In genomic region chr7:66841165-66841564, GRCm38 (mm10) we compare ENCODE assay signal across 9 mouse cellular contexts. TPM values are rescaled to one million over a fixed set of nuclear protein-coding genes. Genes with fewer than 3 reads are reported as not detected.
A peak's percentile ranks its signal among the peaks of the same experiment; 100 is the strongest.
DNase-seq lines count a peak whose midpoint lies in the region; ATAC-seq lines count a peak whose summit lies in the region.
"Had no signal": no experiment of that assay in that cellular context is flagged by ENCODE, and none has a peak within 500 bp of the region (broad histone marks: within the 10 kb centered on the region; RNA-seq: fewer than 3 reads in every experiment).

No protein-coding gene starts in this region.

- H3K27ac ChIP-seq in heart, embryonic 14.5 days (replicated peaks in 1 of 2; ENCODE audit: control insufficient read depth in 1 of 2, insufficient read depth in 1 of 2, low read depth in 2 of 2, low read length in 2 of 2) = no peak overlapping the region

- intact Hi-C loops in heart, postnatal 36 days (cut with DNase I) = loop anchor here (5.0 kb wide), 4 partner anchors 91 to 271 kb away; no protein-coding TSS in a partner anchor
- intact Hi-C loops in gastrocnemius, postnatal 36 days (cut with DNase I) = loop anchor here (10.0 kb wide), 1 partner anchor 794 kb away; no protein-coding TSS in a partner anchor

- H3K4me1 ChIP-seq in heart, embryonic 14.5 days (ENCODE audit: control insufficient read depth in 2 of 2, insufficient read depth in 2 of 2, low read length in 2 of 2) = peaks cover 0 to 3% of the 10 kb centered on the region in 2 experiments; a peak in 1 of 4 replicates

- no peaks in the 10 kb centered on the region for H3K36me3 ChIP-seq in heart, embryonic 14.5 days (ENCODE audit: control insufficient read depth, insufficient read depth, low read length)

- H3K4me2 ChIP-seq in heart, embryonic 14.5 days (ENCODE audit: low read length) = peak overlapping the region; percentile 99

- no peak for ATAC-seq in heart, embryonic 14.5 days (ENCODE audit: insufficient number of reproducible peaks, insufficient read depth, low FRiP score, low read depth)

- H3K4me3 ChIP-seq in heart, embryonic 14.5 days (ENCODE audit: control insufficient read depth in 1 of 2, insufficient read depth in 1 of 2, low read depth in 1 of 2, low read length in 2 of 2) = no peak overlapping the region; a peak in 1 of 4 replicates
- H3K4me3 ChIP-seq: myocyte had no signal

- H3K27me3 ChIP-seq in heart, embryonic 14.5 days (ENCODE audit: control insufficient read depth, insufficient read depth, low read length) = peaks cover 4% of the 10 kb centered on the region; the same call in 1 of the 2 replicates

- WGBS in heart, embryonic 14.5 days = 88% methylated on average over 7 of the region's 7 CpGs

- H3K9me3 ChIP-seq in heart, embryonic 14.5 days (ENCODE audit: control insufficient read depth, low read length) = no peaks in the 10 kb centered on the region

- DNase-seq in heart, postnatal 36 days = no peak
- DNase-seq in testis, postnatal 10 days (ENCODE audit: low spot score) = peak; percentile 47
- DNase-seq in testis, postnatal 14 days (ENCODE audit: low spot score) = no peak
- peak; percentile 40 to 52 for DNase-seq in layer of hippocampus, postnatal 36 days
- peak; percentile 21 for DNase-seq in thymus, postnatal 4 days
- DNase-seq in MN1 (ENCODE audit: low spot score) = no peak
- DNase-seq in gastrocnemius, postnatal 36 days = no peak

- H3K9ac ChIP-seq in heart, embryonic 14.5 days (ENCODE audit: low read length) = no peak overlapping the region

RNA-seq across cellular contexts. Expression of gene Adamts17, which starts 1.6 kb away (rescaled TPM):
- polyA plus RNA-seq in heart, embryonic 14.5 days (2014; fragmentation: Nextera tagmentation; extraction: Ambion mirVana) = 4.6 and 7.1 TPM in 2 replicates
- total RNA-seq in heart, postnatal 36 days (2021) = 1 to 10 TPM; 1.3 to 1.5 TPM
- 10 to 100 TPM; 24.9 to 30.4 TPM for total RNA-seq in layer of hippocampus, postnatal 36 days (2021)
- total RNA-seq in gastrocnemius, postnatal 36 days (2021) = under 1 TPM; 0.44 to 0.56 TPM

Comparison
In these comparisons a context has a peak if more than half of its experiments do, and no peak if none do; other contexts are left out.
1. DNase-seq: peak in testis, postnatal 10 days (single experiment), layer of hippocampus, postnatal 36 days (2 of 2) and thymus, postnatal 4 days (single experiment); none in heart, postnatal 36 days (0 of 2), testis, postnatal 14 days (single experiment), MN1 (single experiment) and gastrocnemius, postnatal 36 days (0 of 2).
2. RNA of gene Adamts17, which starts 1.6 kb away (total RNA-seq): 24.9 to 30.4 TPM in layer of hippocampus, postnatal 36 days; 1.3 to 1.5 TPM in heart, postnatal 36 days and 0.44 to 0.56 TPM in gastrocnemius, postnatal 36 days; every median in the first group is over 10 times any median in the second.